Mouse (Mus musculus): Measurements from ENCODE around the gene Atp6v0b.

Gene Atp6v0b

GRCm38 (mm10) chr4:117908834-117909453, 21.8 kb upstream of the Atp6v0b start:
- DNase-seq, result peak in 1 of 2 experiments; percentile 16

- DNase-seq, result peak in 1 of 2 experiments; percentile 52
These were observed 19.1 kb upstream of the Atp6v0b start for GRCm38 (mm10) chr4:117906196-117906595.

GRCm38 (mm10) chr4:117904761-117905160, 17.6 kb upstream of the Atp6v0b start:
- DNase-seq, result peak; percentile 66 to 71

- no peak for DNase-seq
These were observed 17.0 kb upstream of the Atp6v0b start for GRCm38 (mm10) chr4:117904094-117904493.

- DNase-seq, result no peak
These were observed 11.0 kb upstream of the Atp6v0b start for GRCm38 (mm10) chr4:117898111-117898510.

- DNase-seq, result peak; percentile 82 to 84
These were observed 8.9 kb upstream of the Atp6v0b start for GRCm38 (mm10) chr4:117896031-117896430.

- DNase-seq, result no peak
These were observed 8.2 kb upstream of the Atp6v0b start for GRCm38 (mm10) chr4:117895339-117895738.

GRCm38 (mm10) chr4:117894601-117895000, 7.5 kb upstream of the Atp6v0b start:
- DNase-seq, result peak; percentile 59 to 66

GRCm38 (mm10) chr4:117893376-117893775, 6.2 kb upstream of the Atp6v0b start:
- peak in 1 of 2 experiments; percentile 12 for DNase-seq

- DNase-seq, result peak; percentile 81 to 90
These were observed 4.6 kb upstream of the Atp6v0b start, which contains the start of gene Dph2 for GRCm38 (mm10) chr4:117891738-117892161. Gene Dph2 (minus strand): TSS chr4:117892032.

- no peak for DNase-seq
These were observed 3.6 kb upstream of the Atp6v0b start for GRCm38 (mm10) chr4:117890750-117891149.

GRCm38 (mm10) chr4:117890031-117890430, 2.9 kb upstream of the Atp6v0b start:
- no peak for DNase-seq

GRCm38 (mm10) chr4:117889471-117889870, 2.3 kb upstream of the Atp6v0b start:
- DNase-seq, result no peak

GRCm38 (mm10) chr4:117887920-117888319, 787 bp upstream of the Atp6v0b start:
- no peak for DNase-seq

- no peak for DNase-seq
These were observed 489 bp downstream of the Atp6v0b start for GRCm38 (mm10) chr4:117886644-117887043.

- DNase-seq, result no peak
These were observed 1.1 kb downstream of the Atp6v0b start for GRCm38 (mm10) chr4:117885994-117886393.

- no peak for DNase-seq
These were observed 2.0 kb downstream of the Atp6v0b start for GRCm38 (mm10) chr4:117885093-117885492.

- no peak for DNase-seq
These were observed 3.0 kb downstream of the Atp6v0b start for GRCm38 (mm10) chr4:117884146-117884545.

- peak; percentile 79 to 86 for DNase-seq
These were observed 4.1 kb downstream of the Atp6v0b start, which contains the start of gene B4galt2 for GRCm38 (mm10) chr4:117882701-117883691. Gene B4galt2 (minus strand): TSS chr4:117883487.

GRCm38 (mm10) chr4:117878703-117879102, 8.4 kb downstream of the Atp6v0b start:
- DNase-seq, result no peak

GRCm38 (mm10) chr4:117878301-117878700, 8.8 kb downstream of the Atp6v0b start:
- DNase-seq, result no peak

GRCm38 (mm10) chr4:117873615-117874014, 13.5 kb downstream of the Atp6v0b start:
- DNase-seq, result no peak

GRCm38 (mm10) chr4:117872471-117872886, 14.7 kb downstream of the Atp6v0b start, which contains the start of gene Ccdc24:
Gene Ccdc24 (minus strand): TSS chr4:117872557.
- DNase-seq, result no peak
